13 mouse cellular contexts compared by ENCODE assay signal in the genomic region with DNA sequence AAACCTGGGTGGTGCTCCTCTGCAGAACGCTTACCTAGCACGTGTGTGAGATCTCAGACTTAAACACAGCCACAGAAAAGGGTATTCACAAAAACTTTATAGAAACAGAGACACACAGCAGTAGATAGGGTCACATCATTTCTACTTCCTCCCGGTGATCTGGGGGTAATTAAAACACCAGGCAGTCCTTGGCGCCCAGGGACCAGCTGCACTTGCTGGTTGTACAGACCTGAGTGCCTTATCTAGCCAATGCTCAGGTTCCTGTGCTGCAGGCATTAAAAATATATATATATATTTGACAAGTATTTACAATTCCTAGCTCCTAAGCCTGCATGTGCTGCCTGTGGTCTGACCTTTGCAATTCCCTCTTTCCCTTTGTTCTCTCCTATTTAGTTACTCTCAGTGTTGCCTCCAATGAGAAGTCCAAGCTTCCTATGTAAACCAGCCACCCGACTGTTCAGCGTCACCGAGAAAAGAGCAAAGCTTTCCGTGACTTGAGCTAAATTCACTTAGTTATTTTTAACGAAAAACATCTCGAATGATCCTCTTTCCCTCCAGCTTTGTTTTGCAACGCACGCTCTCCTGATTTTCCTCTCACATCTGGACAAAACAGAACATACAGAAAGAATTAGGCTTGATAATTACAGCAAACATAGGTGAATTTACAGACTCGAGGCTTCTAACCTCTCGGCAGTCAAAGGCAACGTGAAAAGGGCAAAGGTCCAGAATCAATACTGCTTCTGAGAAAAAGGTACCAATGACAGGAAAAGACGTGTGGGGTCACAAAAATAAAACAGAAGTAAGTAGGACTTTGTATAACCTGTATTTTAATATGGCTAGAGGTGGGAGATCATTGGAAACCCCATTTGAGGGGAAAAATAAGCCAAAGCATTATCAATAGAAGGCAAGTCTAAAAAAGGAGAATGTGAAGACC.
DNase-seq lines count a peak whose midpoint lies in the region; ATAC-seq and TF ChIP-seq lines count a peak whose summit lies in the region.
"Had no signal": no experiment of that assay in that cellular context is flagged by ENCODE, and none has a peak within 500 bp of the region (broad histone marks: within the 10 kb centered on the region; RNA-seq: fewer than 3 reads in every experiment).

No protein-coding gene starts in this region.

- H3K4me2 ChIP-seq in heart, embryonic 11.5 days: no peak overlapping the region
- H3K4me2 ChIP-seq in heart, embryonic 12.5 days: no peak overlapping the region
- no peak overlapping the region for H3K4me2 ChIP-seq in embryonic facial prominence, embryonic 11.5 days (ENCODE audit: low read depth, low read length)
- 0 out of 2 replicates have a peak overlapping the region, but pooled peaks have one; percentile 4 for H3K4me2 ChIP-seq in limb, embryonic 11.5 days (ENCODE audit: low read depth, severe bottlenecking)
- H3K4me2 ChIP-seq in liver, postnatal 0 days (ENCODE audit: low read depth, low read length): peak overlapping the region; percentile 54
- H3K4me2 ChIP-seq: intestine, embryonic 15.5 days had no signal

- 66% methylated on average over 16 of the region's 16 CpGs for WGBS in heart, embryonic 11.5 days (ENCODE audit: insufficient replicate concordance)
- whole genome bisulfite sequencing in heart, embryonic 12.5 days: 65% methylated on average over 16 of the region's 16 CpGs
- WGBS in embryonic facial prominence, embryonic 11.5 days: 25% methylated on average over 16 of the region's 16 CpGs
- 16% methylated on average over 16 of the region's 16 CpGs for WGBS in limb, embryonic 11.5 days
- 46% methylated on average over 16 of the region's 16 CpGs for WGBS in liver, postnatal 0 days (ENCODE audit: insufficient replicate concordance)

- no peaks in the 10 kb centered on the region for H3K27me3 ChIP-seq in heart, embryonic 11.5 days (ENCODE audit: control insufficient read depth, insufficient read depth, low read length)
- no peaks in the 10 kb centered on the region for H3K27me3 ChIP-seq in heart, embryonic 12.5 days (replicated peaks)
- H3K27me3 ChIP-seq in embryonic facial prominence, embryonic 11.5 days (ENCODE audit: control insufficient read depth, insufficient read depth, low read length): no peaks in the 10 kb centered on the region; the same call in 1 of the 2 replicates
- H3K27me3 ChIP-seq in limb, embryonic 11.5 days (ENCODE audit: control insufficient read depth, insufficient read depth, low read length): no peaks in the 10 kb centered on the region
- H3K27me3 ChIP-seq in liver, postnatal 0 days (ENCODE audit: insufficient read depth, low read length): no peaks in the 10 kb centered on the region
- H3K27me3 ChIP-seq: intestine, embryonic 15.5 days had no signal

- no peak for TF ChIP-seq CTCF in liver, postnatal 0 days (IDR thresholded peaks at IDR 0.05; ENCODE audit: low read depth)

- H3K4me1 ChIP-seq in heart, embryonic 11.5 days (ENCODE audit: control insufficient read depth, insufficient read depth, low read length): 0 out of 2 replicates have a peak, but pooled peaks cover 3% of the 10 kb centered on the region
- peaks cover 19% of the 10 kb centered on the region for H3K4me1 ChIP-seq in heart, embryonic 12.5 days (replicated peaks)
- H3K4me1 ChIP-seq in embryonic facial prominence, embryonic 11.5 days (ENCODE audit: control insufficient read depth, insufficient read depth, low read length): no peaks in the 10 kb centered on the region; the same call in 1 of the 2 replicates
- peaks cover 19% of the 10 kb centered on the region for H3K4me1 ChIP-seq in limb, embryonic 11.5 days (ENCODE audit: control insufficient read depth, insufficient read depth, low read length)
- H3K4me1 ChIP-seq in liver, postnatal 0 days (ENCODE audit: insufficient read depth): peaks cover 5% of the 10 kb centered on the region

- DNase-seq in embryonic facial prominence, embryonic 11.5 days (ENCODE audit: low spot score): peak; percentile 54
- DNase-seq in limb, embryonic 11.5 days (ENCODE audit: low spot score): peak; percentile 53
- no peak for DNase-seq in liver, postnatal 0 days
- DNase-seq in gastrocnemius, postnatal 25 days: no peak
- DNase-seq in adrenal gland, postnatal 10 days: no peak
- DNase-seq: heart, adult 18-20 months; kidney, postnatal 25 days had no signal

- no peak overlapping the region for H3K9ac ChIP-seq in heart, embryonic 11.5 days (ENCODE audit: low read depth, low read length)
- H3K9ac ChIP-seq in heart, embryonic 12.5 days: no peak overlapping the region
- no peak overlapping the region for H3K9ac ChIP-seq in embryonic facial prominence, embryonic 11.5 days (replicated peaks; ENCODE audit: low read length)
- no peak overlapping the region for H3K9ac ChIP-seq in limb, embryonic 11.5 days (ENCODE audit: low read length)
- H3K9ac ChIP-seq in liver, postnatal 0 days (replicated peaks): peak overlapping the region; percentile 32
- H3K9ac ChIP-seq: intestine, embryonic 15.5 days had no signal

- H3K36me3 ChIP-seq in heart, embryonic 11.5 days (ENCODE audit: control insufficient read depth, insufficient read depth, low read length): no peaks in the 10 kb centered on the region
- no peaks in the 10 kb centered on the region for H3K36me3 ChIP-seq in heart, embryonic 12.5 days
- H3K36me3 ChIP-seq in embryonic facial prominence, embryonic 11.5 days (replicated peaks; ENCODE audit: control insufficient read depth, insufficient read depth, low read depth, low read length): no peaks in the 10 kb centered on the region
- no peaks in the 10 kb centered on the region for H3K36me3 ChIP-seq in limb, embryonic 11.5 days (ENCODE audit: control insufficient read depth, insufficient read depth, low read length)
- no peaks in the 10 kb centered on the region for H3K36me3 ChIP-seq in liver, postnatal 0 days (replicated peaks; ENCODE audit: insufficient read depth, low read length)
- H3K36me3 ChIP-seq: G1E; intestine, embryonic 15.5 days; midbrain, embryonic 10.5 days had no signal

- H3K4me3 ChIP-seq in heart, embryonic 11.5 days (ENCODE audit: low read depth, low read length): no peak overlapping the region
- no peak overlapping the region for H3K4me3 ChIP-seq in heart, embryonic 12.5 days
- H3K4me3 ChIP-seq in embryonic facial prominence, embryonic 11.5 days (ENCODE audit: low read depth, low read length): no peak overlapping the region
- H3K4me3 ChIP-seq in limb, embryonic 11.5 days (ENCODE audit: low read depth, low read length): no peak overlapping the region
- peak overlapping the region; percentile 12; the same call in 1 of the 2 replicates for H3K4me3 ChIP-seq in liver, postnatal 0 days (ENCODE audit: low read depth, low read length)
- H3K4me3 ChIP-seq: intestine, embryonic 15.5 days; midbrain, embryonic 10.5 days had no signal

- 0 out of 2 replicates have a peak overlapping the region, but pooled peaks have one; percentile 24 for H3K27ac ChIP-seq in heart, embryonic 11.5 days (ENCODE audit: low read depth, low read length)
- H3K27ac ChIP-seq in heart, embryonic 12.5 days (ENCODE audit: poor library complexity, severe bottlenecking): no peak overlapping the region
- H3K27ac ChIP-seq in embryonic facial prominence, embryonic 11.5 days (replicated peaks; ENCODE audit: low read depth, low read length): peak overlapping the region; percentile 42
- H3K27ac ChIP-seq in limb, embryonic 11.5 days (replicated peaks; ENCODE audit: low read depth, low read length): 0 out of 2 replicates have a peak overlapping the region, but pooled peaks have one; percentile 36
- H3K27ac ChIP-seq in liver, postnatal 0 days (ENCODE audit: low read depth): peak overlapping the region; percentile 83
- H3K27ac ChIP-seq: intestine, embryonic 15.5 days; midbrain, embryonic 10.5 days had no signal

- no peaks in the 10 kb centered on the region for H3K9me3 ChIP-seq in heart, embryonic 11.5 days (replicated peaks; ENCODE audit: control insufficient read depth, low read length)
- H3K9me3 ChIP-seq in heart, embryonic 12.5 days (replicated peaks): no peaks in the 10 kb centered on the region
- no peaks in the 10 kb centered on the region for H3K9me3 ChIP-seq in embryonic facial prominence, embryonic 11.5 days (replicated peaks; ENCODE audit: control insufficient read depth, low read length)
- H3K9me3 ChIP-seq in limb, embryonic 11.5 days (ENCODE audit: control insufficient read depth, low read length): no peaks in the 10 kb centered on the region
- H3K9me3 ChIP-seq in liver, postnatal 0 days (ENCODE audit: low read length): no peaks in the 10 kb centered on the region
- H3K9me3 ChIP-seq: intestine, embryonic 15.5 days; midbrain, embryonic 10.5 days had no signal

- ATAC-seq in heart, embryonic 11.5 days (replicated peaks; ENCODE audit: insufficient number of reproducible peaks, low FRiP score, low TSS enrichment): no peak
- ATAC-seq in heart, embryonic 12.5 days (ENCODE audit: insufficient number of reproducible peaks, low FRiP score): no peak
- ATAC-seq in embryonic facial prominence, embryonic 11.5 days (replicated peaks; ENCODE audit: insufficient number of reproducible peaks, low FRiP score, low TSS enrichment, low read depth): no peak; the same call in 1 of the 2 replicates
- ATAC-seq in limb, embryonic 11.5 days (ENCODE audit: insufficient number of reproducible peaks, low FRiP score, low TSS enrichment, low read depth): peak; percentile 29; the same call in 1 of the 2 replicates
- peak; percentile 77 for ATAC-seq in liver, postnatal 0 days
- ATAC-seq: intestine, embryonic 15.5 days; lung, postnatal 0 days had no signal

- peak; percentile 53 for TF ChIP-seq EP300 in liver, postnatal 0 days (IDR thresholded peaks at IDR 0.05; ENCODE audit: low read depth)

Comparison
In these comparisons a context has a peak if more than half of its experiments do, and no peak if none do; other contexts are left out.
1. ATAC-seq: peak in limb, embryonic 11.5 days (single experiment) and liver, postnatal 0 days (single experiment); none in heart, embryonic 11.5 days (single experiment), heart, embryonic 12.5 days (single experiment) and embryonic facial prominence, embryonic 11.5 days (single experiment).
2. H3K4me2 ChIP-seq: peak in limb, embryonic 11.5 days (single experiment) and liver, postnatal 0 days (single experiment); none in heart, embryonic 11.5 days (single experiment), heart, embryonic 12.5 days (single experiment) and embryonic facial prominence, embryonic 11.5 days (single experiment).
3. DNase-seq: peak in embryonic facial prominence, embryonic 11.5 days (single experiment) and limb, embryonic 11.5 days (single experiment); none in liver, postnatal 0 days (single experiment), gastrocnemius, postnatal 25 days (single experiment) and adrenal gland, postnatal 10 days (single experiment).